Mouse (Mus musculus): ENCODE data around the gene Snrpe.

DNA sequence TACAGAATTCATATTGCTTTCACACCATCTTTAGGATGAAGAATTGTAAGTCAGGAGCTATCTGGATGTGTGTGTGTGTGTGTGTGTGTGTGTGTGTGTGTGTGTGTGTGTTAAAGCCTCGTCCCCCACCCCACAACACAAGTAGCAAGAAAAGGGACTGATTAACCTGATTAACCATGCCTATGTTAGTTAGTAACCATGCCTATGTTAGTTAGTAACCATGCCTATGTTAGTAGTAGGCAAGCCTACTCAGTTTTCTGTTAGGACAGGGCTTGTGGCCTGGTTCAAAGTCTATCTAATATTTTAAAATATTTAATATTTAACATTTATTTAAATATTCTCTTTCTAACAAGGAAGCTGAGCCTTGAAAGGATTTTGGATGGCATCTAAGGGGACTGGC, 1.3 kb upstream of the Snrpe start:
- TF ChIP-seq CTCF (IDR thresholded peaks at IDR 0.05) (no peak), EP300 (IDR thresholded peaks at IDR 0.05) (no peak)
